Mouse (Mus musculus) E14TG2a.4 (cell line): Measurements from ENCODE around the gene Gmds.
A peak's percentile ranks its signal among the peaks of the same experiment; 100 is the strongest.

Experiments
- H3K27me3 ChIP-seq: 2 replicates; pipeline ENCODE4 v1.6.1; 2014; ENCODE audit warnings: low read length, control low read depth; ENCODE audit not compliant: insufficient read depth
- H3K36me3 ChIP-seq: 2 replicates; pipeline ENCODE4 v1.6.1; 2014; ENCODE audit warnings: low read length, control low read depth; ENCODE audit not compliant: insufficient read depth
- H3K4me1 ChIP-seq: replicated peaks from 2 replicates; pipeline ENCODE4 v1.6.1; 2014; ENCODE audit warnings: low read depth, low read length, control low read depth
- H3K4me3 ChIP-seq: replicated peaks from 2 replicates; pipeline ENCODE4 v1.5.1; 2014; ENCODE audit warnings: mild to moderate bottlenecking, low read length
- H3K9me3 ChIP-seq: 2 replicates; pipeline ENCODE4 v1.6.1; 2014; ENCODE audit warnings: low read length, control low read depth
- CTCF ChIP-seq: conservative IDR thresholded peaks from 2 replicates; pipeline ENCODE4 v1.5.1; 2014; ENCODE audit warnings: low read length
- NANOG ChIP-seq: IDR thresholded peaks from 2 replicates; pipeline ENCODE4 v1.6.1; 2014; ENCODE audit warnings: borderline replicate concordance, low read length, mixed read lengths
- POU5F1 ChIP-seq: IDR thresholded peaks from 2 replicates; pipeline ENCODE4 v1.6.1; 2014; ENCODE audit warnings: low read length, borderline replicate concordance

The Gmds gene

GRCm38 (mm10) chr13:32088303-32088977 lies 250.1 kb downstream of the Gmds start:
- TF ChIP-seq NANOG, result no peak
- no peak for TF ChIP-seq CTCF
- TF ChIP-seq POU5F1, result no peak
- Histone ChIP-seq H3K27me3 (no peaks in the 10 kb centered on the region), H3K9me3 (no peaks in the 10 kb centered on the region), H3K4me3 (no peak overlapping the region), H3K4me1 (no peaks in the 10 kb centered on the region), H3K36me3 (no peaks in the 10 kb centered on the region)

GRCm38 (mm10) chr13:32080520-32081249 lies 257.9 kb downstream of the Gmds start:
- Histone ChIP-seq H3K4me1 (no peaks in the 10 kb centered on the region), H3K27me3 (no peaks in the 10 kb centered on the region), H3K9me3 (no peaks in the 10 kb centered on the region), H3K4me3 (no peak overlapping the region), H3K36me3 (no peaks in the 10 kb centered on the region)
- TF ChIP-seq NANOG (no peak), CTCF (no peak), POU5F1 (no peak)

GRCm38 (mm10) chr13:32073630-32074029 lies 264.9 kb downstream of the Gmds start:
- no peaks in the 10 kb centered on the region for H3K27me3 ChIP-seq
- no peak for TF ChIP-seq POU5F1
- TF ChIP-seq NANOG, result no peak
- no peak for TF ChIP-seq CTCF
- H3K36me3 ChIP-seq, result no peaks in the 10 kb centered on the region
- H3K4me3 ChIP-seq, result no peak overlapping the region
- H3K9me3 ChIP-seq, result no peaks in the 10 kb centered on the region
- H3K4me1 ChIP-seq, result no peaks in the 10 kb centered on the region

GRCm38 (mm10) chr13:32055321-32055720 lies 283.2 kb downstream of the Gmds start:
- no peaks in the 10 kb centered on the region for H3K36me3 ChIP-seq
- TF ChIP-seq NANOG (no peak), CTCF (no peak), POU5F1 (no peak)
- H3K27me3 ChIP-seq, result no peaks in the 10 kb centered on the region
- H3K9me3 ChIP-seq, result no peaks in the 10 kb centered on the region
- no peak overlapping the region for H3K4me3 ChIP-seq
- H3K4me1 ChIP-seq, result peaks cover 17% of the 10 kb centered on the region

GRCm38 (mm10) chr13:32053587-32053986 lies 285.0 kb downstream of the Gmds start:
- no peaks in the 10 kb centered on the region for H3K36me3 ChIP-seq
- no peaks in the 10 kb centered on the region for H3K9me3 ChIP-seq
- H3K4me1 ChIP-seq, result peaks cover 17% of the 10 kb centered on the region
- H3K4me3 ChIP-seq, result no peak overlapping the region
- no peak for TF ChIP-seq POU5F1
- no peak for TF ChIP-seq CTCF
- TF ChIP-seq NANOG, result peak; percentile 64; the same call in 1 of the 2 replicates
- H3K27me3 ChIP-seq, result no peaks in the 10 kb centered on the region

GRCm38 (mm10) chr13:32047980-32048959 lies 290.3 kb downstream of the Gmds start:
- H3K36me3 ChIP-seq, result no peaks in the 10 kb centered on the region
- peaks cover 10% of the 10 kb centered on the region for H3K4me1 ChIP-seq
- TF ChIP-seq POU5F1 (no peak), NANOG (no peak), CTCF (no peak)
- H3K9me3 ChIP-seq, result no peaks in the 10 kb centered on the region
- H3K4me3 ChIP-seq, result no peak overlapping the region
- H3K27me3 ChIP-seq, result no peaks in the 10 kb centered on the region

GRCm38 (mm10) chr13:32046961-32047360 lies 291.6 kb downstream of the Gmds start:
- no peaks in the 10 kb centered on the region for H3K27me3 ChIP-seq
- TF ChIP-seq NANOG, result no peak
- TF ChIP-seq CTCF, result no peak
- no peak for TF ChIP-seq POU5F1
- H3K4me3 ChIP-seq, result no peak overlapping the region
- no peaks in the 10 kb centered on the region for H3K36me3 ChIP-seq
- H3K4me1 ChIP-seq, result no peaks in the 10 kb centered on the region
- no peaks in the 10 kb centered on the region for H3K9me3 ChIP-seq

- Histone ChIP-seq H3K36me3 (no peaks in the 10 kb centered on the region), H3K9me3 (no peaks in the 10 kb centered on the region), H3K4me1 (no peaks in the 10 kb centered on the region), H3K27me3 (no peaks in the 10 kb centered on the region), H3K4me3 (no peak overlapping the region)
- TF ChIP-seq POU5F1 (no peak), NANOG (no peak), CTCF (no peak)
These were observed 295.8 kb downstream of the Gmds start for GRCm38 (mm10) chr13:32042748-32043147.
